Mouse (Mus musculus) kidney, embryonic 16.5 days (tissue): ENCODE results near the gene Tpk1. TPM values are rescaled to one million over a fixed set of nuclear protein-coding genes. Genes with fewer than 3 reads are reported as not detected.
A peak's percentile ranks its signal among the peaks of the same experiment; 100 is the strongest.

Experiments used
- ATAC-seq: fragments of 200-750 bp; cut with Nextera tagmentation; 2 replicates; pipeline ENCODE4 v1.8.0; 2017; ENCODE audit warnings: moderate TSS enrichment; ENCODE audit not compliant: low FRiP score, low TSS enrichment
- H3K27ac ChIP-seq: fragments of 300-500 bp; sonication (generic); 2 replicates; pipeline ENCODE4 v1.5.1; 2014; ENCODE audit warnings: low read length
- H3K27me3 ChIP-seq: fragments of 300-500 bp; sonication (generic); 2 replicates; pipeline ENCODE4 v1.6.1; 2014; ENCODE audit warnings: low read length, control low read depth, mixed read lengths; ENCODE audit not compliant: insufficient read depth
- H3K36me3 ChIP-seq: fragments of 300-500 bp; sonication (generic); 2 replicates; pipeline ENCODE4 v1.6.1; 2014; ENCODE audit warnings: low read length, control low read depth, mixed read lengths; ENCODE audit not compliant: insufficient read depth
- H3K4me1 ChIP-seq: fragments of 300-500 bp; sonication (generic); 2 replicates; pipeline ENCODE4 v1.6.1; 2014; ENCODE audit warnings: low read length, control low read depth, mixed read lengths; ENCODE audit not compliant: insufficient read depth
- H3K4me2 ChIP-seq: fragments of 300-500 bp; sonication (generic); replicated peaks from 2 replicates; pipeline ENCODE4 v1.6.1; 2014; ENCODE audit warnings: low read depth, low read length
- H3K4me3 ChIP-seq: fragments of 300-500 bp; sonication (generic); 2 replicates; pipeline ENCODE4 v1.5.1; 2014; ENCODE audit warnings: mild to moderate bottlenecking, low read length
- H3K9ac ChIP-seq: fragments of 300-500 bp; sonication (generic); replicated peaks from 2 replicates; pipeline ENCODE4 v1.6.1; 2014; ENCODE audit warnings: low read length
- H3K9me3 ChIP-seq: fragments of 300-500 bp; sonication (generic); 2 replicates; pipeline ENCODE4 v1.6.1; 2016; ENCODE audit warnings: low read length, control low read depth
- WGBS: fragments of 180-500 bp; shearing (Covaris S2); extraction: QIAGEN DNeasy Blood & Tissue Kit; methylation state at CpG from one replicate; pipeline ENCODE4 v1.1.7; 2014; 5-methylcytosine and 5-hydroxymethylcytosine counted together
- polyA plus RNA-seq: library from polyadenylated mRNA; unstranded; fragments of >200 nt; fragmentation: Nextera tagmentation; extraction: Ambion mirVana; gene quantifications from 2 replicates; pipeline ENCODE4 v1.2.1, GENCODE M21; 2015

Tpk1 gene
- polyA plus RNA-seq, 1 experiment from 2014 or later, result 23.0 TPM

- 77% methylated on average over 2 of the region's 2 CpGs for WGBS
- Histone ChIP-seq H3K9ac (no peak overlapping the region), H3K4me2 (no peak overlapping the region), H3K36me3 (no peaks in the 10 kb centered on the region), H3K27ac (no peak overlapping the region), H3K27me3 (no peaks in the 10 kb centered on the region), H3K9me3 (no peaks in the 10 kb centered on the region), H3K4me3 (no peak overlapping the region), H3K4me1 (peaks cover 8% of the 10 kb centered on the region; the same call in 1 of the 2 replicates)
- no peak for ATAC-seq
Measured at GRCm38 (mm10) chr6:43670939-43671338, 4.9 kb upstream of the Tpk1 start.

DNA sequence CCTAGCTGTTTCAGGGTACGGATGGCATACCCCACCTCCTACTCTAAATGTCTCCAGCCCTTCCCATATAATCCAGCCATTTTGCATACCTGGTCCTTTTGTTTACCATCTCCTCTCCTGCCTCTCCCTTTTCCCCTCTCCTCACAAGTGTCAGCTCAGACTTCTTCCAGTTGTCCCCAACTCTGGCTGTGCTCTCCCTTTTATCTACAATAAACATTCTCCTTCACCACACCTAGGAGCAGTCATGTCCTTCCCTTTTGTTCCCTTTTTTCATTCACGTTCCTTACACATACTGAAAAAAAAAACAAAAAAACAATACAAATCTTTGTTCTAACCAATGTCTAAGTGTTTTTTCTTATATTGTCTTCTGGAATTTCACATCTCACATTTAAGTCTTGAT lies 1.6 kb upstream of the Tpk1 start:
- no peak overlapping the region for H3K4me2 ChIP-seq
- 87% methylated on average over 2 of the region's 2 CpGs for WGBS

GRCm38 (mm10) chr6:43666611-43667400 lies 728 bp upstream of the Tpk1 start:
- WGBS, result 84% methylated on average over 7 of the region's 7 CpGs
- ATAC-seq, result peak; percentile 12; the same call in 1 of the 2 replicates
- Histone ChIP-seq H3K9ac (peak overlapping the region; percentile 77), H3K4me1 (peaks cover 3% of the 10 kb centered on the region; the same call in 1 of the 2 replicates), H3K4me2 (peak overlapping the region; percentile 65), H3K36me3 (no peaks in the 10 kb centered on the region), H3K27ac (peak overlapping the region; percentile 97), H3K9me3 (no peaks in the 10 kb centered on the region), H3K27me3 (no peaks in the 10 kb centered on the region), H3K4me3 (peak overlapping the region; percentile 72)

More for the DNA sequence above, 1.6 kb upstream of the Tpk1 start:
- Histone ChIP-seq H3K9me3 (no peaks in the 10 kb centered on the region), H3K27ac (no peak overlapping the region), H3K9ac (no peak overlapping the region), H3K36me3 (no peaks in the 10 kb centered on the region), H3K27me3 (no peaks in the 10 kb centered on the region), H3K4me3 (no peak overlapping the region), H3K4me1 (peaks cover 3% of the 10 kb centered on the region; the same call in 1 of the 2 replicates)
- ATAC-seq, result no peak

DNA sequence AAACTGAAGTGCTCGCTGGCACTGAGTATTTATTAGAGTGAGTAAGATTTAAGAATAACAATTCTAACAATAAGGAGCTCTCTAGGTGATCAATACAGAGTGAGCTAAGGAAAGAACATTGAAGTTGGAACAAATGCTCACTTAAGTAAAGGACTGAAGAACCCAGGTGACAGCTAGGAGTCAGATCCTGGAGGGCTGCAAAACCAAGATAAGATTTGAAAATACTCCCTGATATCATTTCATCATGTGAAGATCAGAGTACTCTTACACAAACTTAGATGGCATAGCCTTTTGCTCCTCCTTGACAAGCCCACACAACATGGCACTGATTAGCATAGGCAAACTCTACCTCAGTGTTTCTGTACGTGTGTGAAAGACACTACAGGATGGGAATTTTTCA lies 4.3 kb downstream of the Tpk1 start:
- Histone ChIP-seq H3K27me3 (no peaks in the 10 kb centered on the region), H3K27ac (no peak overlapping the region), H3K9ac (no peak overlapping the region), H3K36me3 (no peaks in the 10 kb centered on the region), H3K4me2 (no peak overlapping the region), H3K9me3 (no peaks in the 10 kb centered on the region), H3K4me3 (no peak overlapping the region), H3K4me1 (peaks cover 3% of the 10 kb centered on the region; the same call in 1 of the 2 replicates)
- 89% methylated on average over 2 of the region's 2 CpGs for WGBS
- no peak for ATAC-seq

- H3K27ac ChIP-seq, result no peak overlapping the region
- no peak overlapping the region for H3K4me2 ChIP-seq
- H3K9me3 ChIP-seq, result no peaks in the 10 kb centered on the region
- no peak overlapping the region for H3K9ac ChIP-seq
- H3K4me1 ChIP-seq, result no peaks in the 10 kb centered on the region
- WGBS, result 80% methylated on average over 4 of the region's 4 CpGs
- no peaks in the 10 kb centered on the region for H3K36me3 ChIP-seq
- ATAC-seq, result no peak
- H3K27me3 ChIP-seq, result no peaks in the 10 kb centered on the region
- H3K4me3 ChIP-seq, result no peak overlapping the region
Measured at GRCm38 (mm10) chr6:43658290-43658689, 7.8 kb downstream of the Tpk1 start.

DNA sequence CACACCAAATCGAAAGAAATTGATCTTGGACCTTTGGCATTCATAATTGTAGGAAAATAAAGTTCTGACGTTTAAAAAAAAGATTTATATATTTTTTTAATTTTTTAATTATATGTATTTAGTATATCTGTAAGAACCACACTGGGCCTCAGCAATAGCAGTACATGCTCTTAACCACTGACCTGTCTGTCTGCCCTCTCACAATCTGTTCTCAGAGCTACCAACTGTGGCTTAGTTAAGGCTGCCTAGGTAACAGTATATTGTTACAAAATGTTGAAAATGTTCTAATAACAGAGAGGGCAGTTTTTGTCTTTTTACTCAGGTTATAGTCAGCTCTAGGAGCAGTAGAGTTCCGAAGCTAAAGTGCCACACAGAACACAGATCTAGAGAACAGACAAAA lies 8.2 kb downstream of the Tpk1 start:
- ATAC-seq, result no peak

DNA sequence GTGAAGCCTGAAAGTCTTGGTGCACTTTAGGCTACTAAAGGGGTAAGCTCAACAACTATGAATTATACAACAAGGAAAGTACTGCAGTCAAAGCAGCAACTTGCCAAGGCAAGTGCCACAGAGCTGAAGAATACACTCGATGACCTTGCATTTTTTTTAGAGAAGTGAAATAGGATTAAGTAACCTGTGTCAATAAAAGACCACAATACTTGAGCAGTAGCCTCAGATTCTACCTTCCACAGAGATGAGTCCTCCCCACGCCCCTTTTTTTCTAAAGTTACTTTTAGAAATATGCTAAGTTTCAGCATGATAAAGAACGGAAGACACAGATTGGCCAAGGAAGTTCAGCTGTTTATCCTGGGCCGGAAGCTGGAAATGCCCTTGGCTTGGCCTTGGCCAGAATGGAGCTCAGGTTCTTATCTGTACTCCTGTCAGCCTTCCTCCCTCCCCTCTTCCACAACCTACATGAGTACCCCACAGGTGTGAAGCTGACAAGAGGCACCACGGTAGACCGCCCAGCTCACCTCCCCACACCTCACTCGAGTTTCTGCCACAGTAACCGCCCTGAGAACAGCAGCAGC lies 11.1 kb downstream of the Tpk1 start:
- H3K9ac ChIP-seq, result no peak overlapping the region
- no peak overlapping the region for H3K27ac ChIP-seq
- H3K4me2 ChIP-seq, result no peak overlapping the region
- H3K36me3 ChIP-seq, result no peaks in the 10 kb centered on the region
- WGBS, result 73% methylated on average over 8 of the region's 8 CpGs
- H3K27me3 ChIP-seq, result no peaks in the 10 kb centered on the region
- H3K9me3 ChIP-seq, result no peaks in the 10 kb centered on the region
- no peaks in the 10 kb centered on the region for H3K4me1 ChIP-seq
- no peak overlapping the region for H3K4me3 ChIP-seq
- no peak for ATAC-seq

More for the DNA sequence above, 8.2 kb downstream of the Tpk1 start:
- no peaks in the 10 kb centered on the region for H3K9me3 ChIP-seq
- H3K27me3 ChIP-seq, result no peaks in the 10 kb centered on the region
- no peak overlapping the region for H3K4me3 ChIP-seq
- no peaks in the 10 kb centered on the region for H3K36me3 ChIP-seq
- H3K4me1 ChIP-seq, result no peaks in the 10 kb centered on the region
- no peak overlapping the region for H3K9ac ChIP-seq
- H3K27ac ChIP-seq, result no peak overlapping the region
- 92% methylated on average over 3 of the region's 3 CpGs for WGBS
- no peak overlapping the region for H3K4me2 ChIP-seq

- Histone ChIP-seq H3K27ac (no peak overlapping the region), H3K9me3 (no peaks in the 10 kb centered on the region), H3K4me2 (no peak overlapping the region), H3K36me3 (no peaks in the 10 kb centered on the region), H3K27me3 (no peaks in the 10 kb centered on the region), H3K9ac (no peak overlapping the region), H3K4me3 (no peak overlapping the region), H3K4me1 (no peaks in the 10 kb centered on the region)
- WGBS, result 91% methylated on average over 2 of the region's 2 CpGs
- ATAC-seq, result no peak
Measured at GRCm38 (mm10) chr6:43649516-43649915, 16.6 kb downstream of the Tpk1 start.

DNA sequence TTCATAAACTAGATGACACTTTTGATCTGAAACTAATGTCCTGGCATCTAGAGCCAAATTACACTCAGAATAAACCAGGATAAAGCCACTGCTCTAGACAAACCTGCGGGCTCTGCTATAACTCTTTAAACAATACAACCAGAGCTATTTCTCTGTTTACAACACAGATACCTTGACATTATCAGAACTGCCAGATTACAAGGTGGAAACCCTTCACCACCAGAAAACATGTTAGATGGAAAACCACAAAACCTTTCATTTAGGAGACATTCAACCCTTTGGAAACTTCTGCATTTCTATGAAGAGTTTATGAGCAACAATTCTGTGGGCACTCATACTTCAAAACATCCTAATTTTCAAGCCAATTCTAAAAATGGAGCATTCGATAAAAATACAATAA lies 20.4 kb downstream of the Tpk1 start:
- Histone ChIP-seq H3K36me3 (no peaks in the 10 kb centered on the region), H3K4me2 (no peak overlapping the region), H3K4me3 (no peak overlapping the region), H3K27me3 (no peaks in the 10 kb centered on the region), H3K9ac (no peak overlapping the region), H3K27ac (no peak overlapping the region), H3K4me1 (no peaks in the 10 kb centered on the region), H3K9me3 (no peaks in the 10 kb centered on the region)
- ATAC-seq, result no peak
- 89% methylated on average over 2 of the region's 2 CpGs for WGBS

DNA sequence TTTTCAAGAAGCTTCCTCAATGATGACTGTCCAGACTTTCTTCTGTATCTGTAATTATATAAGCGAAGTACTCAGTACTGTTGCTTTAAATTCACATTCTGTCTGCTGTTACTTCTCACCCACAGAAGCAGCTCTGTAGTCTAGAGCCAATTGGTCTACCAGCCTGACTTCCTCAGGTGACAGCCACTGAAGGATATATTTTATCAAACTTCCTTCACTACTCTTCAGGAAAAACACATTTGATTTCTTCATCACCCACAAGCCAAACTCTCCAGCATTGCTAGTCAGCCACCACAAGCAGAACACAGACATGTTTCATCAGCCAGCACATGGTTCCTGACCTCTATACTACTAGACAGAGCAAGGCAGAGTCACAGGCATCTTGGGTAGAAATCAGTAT lies 21.0 kb downstream of the Tpk1 start:
- no peak overlapping the region for H3K9ac ChIP-seq
- no peak overlapping the region for H3K27ac ChIP-seq
- no peak overlapping the region for H3K4me3 ChIP-seq
- no peaks in the 10 kb centered on the region for H3K9me3 ChIP-seq
- no peaks in the 10 kb centered on the region for H3K27me3 ChIP-seq
- 86% methylated on average over 1 of the region's 1 CpGs for WGBS
- H3K4me2 ChIP-seq, result no peak overlapping the region
- no peaks in the 10 kb centered on the region for H3K36me3 ChIP-seq
- no peaks in the 10 kb centered on the region for H3K4me1 ChIP-seq
- ATAC-seq, result no peak
